Mouse (Mus musculus): ENCODE data around the gene Itga6.

DNA sequence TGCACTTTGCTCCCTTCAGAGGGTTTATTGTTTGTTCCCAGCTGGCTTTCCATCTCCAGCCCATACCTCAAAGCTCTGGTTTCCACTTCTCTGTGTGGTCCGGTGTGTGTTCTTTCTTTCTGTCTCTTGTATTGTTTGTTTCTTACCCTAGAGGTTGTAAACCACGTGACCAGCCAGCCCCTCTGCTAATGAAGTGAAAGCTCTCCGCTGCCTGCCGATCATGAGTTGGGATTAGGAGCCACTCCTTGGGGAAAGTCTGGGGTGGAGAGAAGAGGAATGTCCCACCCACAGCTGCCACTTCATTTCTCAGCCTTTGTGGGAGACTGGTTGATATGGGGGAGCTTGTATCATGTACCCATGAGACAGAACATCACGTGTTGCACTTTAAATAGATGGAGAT, 69.9 kb downstream of the Itga6 start:
- TF ChIP-seq CTCF (IDR thresholded peaks at IDR 0.05; ENCODE audit: borderline replicate concordance, insufficient read depth, low read length), result no peak
- TF ChIP-seq POLR2A (IDR thresholded peaks at IDR 0.05; ENCODE audit: low read depth, low read length), result no peak
